Mouse (Mus musculus) embryonic facial prominence, embryonic 10.5 days (tissue): ENCODE results near the gene Grin2b. TPM values are rescaled to one million over a fixed set of nuclear protein-coding genes. Genes with fewer than 3 reads are reported as not detected.

Experiments
- DNase-seq: peaks from one replicate; pipeline ENCODE4 v3.0.0-alpha.2; 2017; ENCODE audit warnings: low spot score
- H3K27ac ChIP-seq: fragments of 300-500 bp; sonication (generic); replicated peaks from 2 replicates; pipeline ENCODE4 v1.5.1; 2016; ENCODE audit warnings: mild to moderate bottlenecking
- H3K27me3 ChIP-seq: fragments of 300-500 bp; sonication (generic); replicated peaks from 2 replicates; pipeline ENCODE4 v1.6.1; 2016; ENCODE audit warnings: low read depth, mild to moderate bottlenecking; ENCODE audit not compliant: poor library complexity, severe bottlenecking
- H3K36me3 ChIP-seq: fragments of 300-500 bp; sonication (generic); replicated peaks from 2 replicates; pipeline ENCODE4 v1.6.1; 2016; ENCODE audit warnings: mild to moderate bottlenecking, moderate library complexity
- H3K4me1 ChIP-seq: fragments of 300-500 bp; sonication (generic); 2 replicates; pipeline ENCODE4 v1.6.1; 2016
- H3K4me3 ChIP-seq: fragments of 300-500 bp; sonication (generic); 2 replicates; pipeline ENCODE4 v1.5.1; 2016; ENCODE audit warnings: mild to moderate bottlenecking, moderate library complexity
- H3K9me3 ChIP-seq: fragments of 300-500 bp; sonication (generic); 2 replicates; pipeline ENCODE4 v1.6.1; 2016; ENCODE audit warnings: mild to moderate bottlenecking
- WGBS: fragments of 180-500 bp; shearing (Covaris S2); methylation state at CpG from one replicate; pipeline ENCODE4 v1.1.7; 2016; 5-methylcytosine and 5-hydroxymethylcytosine counted together
- polyA plus RNA-seq: library from polyadenylated mRNA; unstranded; fragments of >200 nt; fragmentation: Nextera tagmentation; extraction: Ambion mirVana; gene quantifications from 2 replicates; pipeline ENCODE4 v1.2.1, GENCODE M21; 2016

The Grin2b gene
- polyA plus RNA-seq, 1 experiment from 2014 or later, result 0.02 TPM

GRCm38 (mm10) chr6:136072326-136073054 lies 100.8 kb downstream of the Grin2b start:
- Histone ChIP-seq H3K27me3 (no peaks in the 10 kb centered on the region), H3K4me1 (no peaks in the 10 kb centered on the region), H3K9me3 (no peaks in the 10 kb centered on the region), H3K27ac (no peak overlapping the region), H3K4me3 (no peak overlapping the region), H3K36me3 (no peaks in the 10 kb centered on the region)
- 85% methylated on average over 13 of the region's 13 CpGs for WGBS
- no peak for DNase-seq

- 88% methylated on average over 7 of the region's 7 CpGs for WGBS
- H3K36me3 ChIP-seq, result no peaks in the 10 kb centered on the region
- no peak for DNase-seq
- H3K9me3 ChIP-seq, result no peaks in the 10 kb centered on the region
- H3K4me1 ChIP-seq, result no peaks in the 10 kb centered on the region
- H3K27me3 ChIP-seq, result no peaks in the 10 kb centered on the region
- H3K27ac ChIP-seq, result no peak overlapping the region
- H3K4me3 ChIP-seq, result no peak overlapping the region
These were observed 103.2 kb downstream of the Grin2b start for GRCm38 (mm10) chr6:136070101-136070500.

- WGBS, result 40% methylated on average over 1 of the region's 1 CpGs
- H3K27ac ChIP-seq, result no peak overlapping the region
- H3K4me3 ChIP-seq, result no peak overlapping the region
- no peaks in the 10 kb centered on the region for H3K36me3 ChIP-seq
- H3K27me3 ChIP-seq, result no peaks in the 10 kb centered on the region
- no peak for DNase-seq
- no peaks in the 10 kb centered on the region for H3K9me3 ChIP-seq
- no peaks in the 10 kb centered on the region for H3K4me1 ChIP-seq
These were observed 120.0 kb downstream of the Grin2b start for GRCm38 (mm10) chr6:136053346-136053745.

- 81% methylated on average over 4 of the region's 4 CpGs for WGBS
These were observed 123.0 kb downstream of the Grin2b start for GRCm38 (mm10) chr6:136050346-136050745.

GRCm38 (mm10) chr6:136048084-136048483 lies 125.2 kb downstream of the Grin2b start:
- no peaks in the 10 kb centered on the region for H3K4me1 ChIP-seq
- DNase-seq, result no peak
- no peak overlapping the region for H3K27ac ChIP-seq
- no peak overlapping the region for H3K4me3 ChIP-seq
- no peaks in the 10 kb centered on the region for H3K27me3 ChIP-seq
- H3K36me3 ChIP-seq, result no peaks in the 10 kb centered on the region
- 82% methylated on average over 2 of the region's 2 CpGs for WGBS
- no peaks in the 10 kb centered on the region for H3K9me3 ChIP-seq

More at GRCm38 (mm10) chr6:136050346-136050745, 123.0 kb downstream of the Grin2b start:
- no peaks in the 10 kb centered on the region for H3K9me3 ChIP-seq
- H3K36me3 ChIP-seq, result no peaks in the 10 kb centered on the region
- DNase-seq, result no peak
- no peaks in the 10 kb centered on the region for H3K4me1 ChIP-seq
- H3K27ac ChIP-seq, result no peak overlapping the region
- H3K4me3 ChIP-seq, result no peak overlapping the region
- H3K27me3 ChIP-seq, result no peaks in the 10 kb centered on the region

GRCm38 (mm10) chr6:136046091-136046490 lies 127.2 kb downstream of the Grin2b start:
- Histone ChIP-seq H3K4me3 (no peak overlapping the region), H3K27me3 (no peaks in the 10 kb centered on the region), H3K4me1 (no peaks in the 10 kb centered on the region), H3K36me3 (no peaks in the 10 kb centered on the region), H3K27ac (no peak overlapping the region), H3K9me3 (no peaks in the 10 kb centered on the region)
- no peak for DNase-seq
- 83% methylated on average over 7 of the region's 7 CpGs for WGBS

- no peak overlapping the region for H3K4me3 ChIP-seq
- no peaks in the 10 kb centered on the region for H3K27me3 ChIP-seq
- WGBS, result 83% methylated on average over 5 of the region's 5 CpGs
- no peaks in the 10 kb centered on the region for H3K4me1 ChIP-seq
- H3K9me3 ChIP-seq, result no peaks in the 10 kb centered on the region
- H3K36me3 ChIP-seq, result no peaks in the 10 kb centered on the region
- no peak for DNase-seq
- no peak overlapping the region for H3K27ac ChIP-seq
These were observed 128.8 kb downstream of the Grin2b start for GRCm38 (mm10) chr6:136044461-136044860.

- H3K9me3 ChIP-seq, result no peaks in the 10 kb centered on the region
- no peaks in the 10 kb centered on the region for H3K27me3 ChIP-seq
- DNase-seq, result no peak
- 78% methylated on average over 3 of the region's 3 CpGs for WGBS
- no peak overlapping the region for H3K4me3 ChIP-seq
- H3K36me3 ChIP-seq, result no peaks in the 10 kb centered on the region
- H3K4me1 ChIP-seq, result no peaks in the 10 kb centered on the region
- H3K27ac ChIP-seq, result no peak overlapping the region
These were observed 130.9 kb downstream of the Grin2b start for GRCm38 (mm10) chr6:136042375-136042774.

GRCm38 (mm10) chr6:136041821-136042220 lies 131.5 kb downstream of the Grin2b start:
- Histone ChIP-seq H3K4me1 (no peaks in the 10 kb centered on the region), H3K27ac (no peak overlapping the region), H3K9me3 (no peaks in the 10 kb centered on the region), H3K36me3 (no peaks in the 10 kb centered on the region), H3K4me3 (no peak overlapping the region), H3K27me3 (no peaks in the 10 kb centered on the region)
- WGBS, result 90% methylated on average over 8 of the region's 8 CpGs
- no peak for DNase-seq

- Histone ChIP-seq H3K36me3 (no peaks in the 10 kb centered on the region), H3K27ac (no peak overlapping the region), H3K4me1 (no peaks in the 10 kb centered on the region), H3K9me3 (no peaks in the 10 kb centered on the region), H3K27me3 (no peaks in the 10 kb centered on the region), H3K4me3 (no peak overlapping the region)
- no peak for DNase-seq
- 88% methylated on average over 3 of the region's 3 CpGs for WGBS
These were observed 132.4 kb downstream of the Grin2b start for GRCm38 (mm10) chr6:136040931-136041330.

GRCm38 (mm10) chr6:136029235-136029939 lies 143.9 kb downstream of the Grin2b start:
- H3K36me3 ChIP-seq, result no peaks in the 10 kb centered on the region
- 0 out of 2 replicates have a peak, but pooled peaks cover 4% of the 10 kb centered on the region for H3K9me3 ChIP-seq
- 75% methylated on average over 4 of the region's 4 CpGs for WGBS
- no peaks in the 10 kb centered on the region for H3K4me1 ChIP-seq
- DNase-seq, result no peak
- no peaks in the 10 kb centered on the region for H3K27me3 ChIP-seq
- no peak overlapping the region for H3K4me3 ChIP-seq
- no peak overlapping the region for H3K27ac ChIP-seq

- Histone ChIP-seq H3K4me3 (no peak overlapping the region), H3K9me3 (0 out of 2 replicates have a peak, but pooled peaks cover 4% of the 10 kb centered on the region), H3K27me3 (no peaks in the 10 kb centered on the region), H3K27ac (no peak overlapping the region), H3K36me3 (no peaks in the 10 kb centered on the region), H3K4me1 (no peaks in the 10 kb centered on the region)
- WGBS, result 96% methylated on average over 6 of the region's 6 CpGs
- DNase-seq, result no peak
These were observed 146.4 kb downstream of the Grin2b start for GRCm38 (mm10) chr6:136026936-136027335.

- H3K9me3 ChIP-seq, result 0 out of 2 replicates have a peak, but pooled peaks cover 4% of the 10 kb centered on the region
- no peak overlapping the region for H3K27ac ChIP-seq
- no peaks in the 10 kb centered on the region for H3K27me3 ChIP-seq
- H3K4me3 ChIP-seq, result no peak overlapping the region
- H3K36me3 ChIP-seq, result no peaks in the 10 kb centered on the region
- no peaks in the 10 kb centered on the region for H3K4me1 ChIP-seq
- 90% methylated on average over 4 of the region's 4 CpGs for WGBS
- DNase-seq, result no peak
These were observed 147.5 kb downstream of the Grin2b start for GRCm38 (mm10) chr6:136025801-136026200.
